Mouse (Mus musculus) liver, embryonic 11.5 days (tissue): ENCODE measurements at regions not wholly inside any gene's neighbourhood (a gene's known extent, or its start where the extent isn't known, plus 50 kb on each side); places are given as distances from the start of the nearest gene placed in this dataset.

Experiments
- ATAC-seq: fragments of 200-750 bp; cut with Nextera tagmentation; replicated peaks from 2 replicates; pipeline ENCODE4 v1.8.0; 2017; ENCODE audit warnings: moderate number of reproducible peaks, mild to moderate bottlenecking, moderate TSS enrichment, moderate library complexity; ENCODE audit not compliant: low FRiP score
- DNase-seq: peaks from one replicate; pipeline ENCODE4 v3.0.0-alpha.2; 2017; ENCODE audit warnings: low spot score
- H3K27ac ChIP-seq: fragments of 300-500 bp; sonication (generic); 2 replicates; pipeline ENCODE4 v1.5.1; 2014; ENCODE audit warnings: mild to moderate bottlenecking, low read depth, low read length, control low read depth
- H3K27me3 ChIP-seq: fragments of 300-500 bp; sonication (generic); replicated peaks from 2 replicates; pipeline ENCODE4 v1.6.1; 2014; ENCODE audit warnings: low read length, mixed read lengths; ENCODE audit not compliant: control insufficient read depth, insufficient read depth
- H3K36me3 ChIP-seq: fragments of 300-500 bp; sonication (generic); 2 replicates; pipeline ENCODE4 v1.6.1; 2014; ENCODE audit warnings: mild to moderate bottlenecking, low read length, moderate library complexity, mixed read lengths; ENCODE audit not compliant: control insufficient read depth, insufficient read depth
- H3K4me1 ChIP-seq: fragments of 300-500 bp; sonication (generic); replicated peaks from 2 replicates; pipeline ENCODE4 v1.6.1; 2014; ENCODE audit warnings: low read length, mixed read lengths; ENCODE audit not compliant: control insufficient read depth, insufficient read depth
- H3K4me2 ChIP-seq: fragments of 300-500 bp; sonication (generic); 2 replicates; pipeline ENCODE4 v1.6.1; 2014; ENCODE audit warnings: mild to moderate bottlenecking, control low read depth, moderate library complexity
- H3K4me3 ChIP-seq: fragments of 300-500 bp; sonication (generic); 2 replicates; pipeline ENCODE4 v1.5.1; 2014; ENCODE audit warnings: low read depth, low read length, control low read depth
- H3K9ac ChIP-seq: fragments of 300-500 bp; sonication (generic); 2 replicates; pipeline ENCODE4 v1.6.1; 2014; ENCODE audit warnings: low read depth, low read length, control low read depth
- H3K9me3 ChIP-seq: fragments of 300-500 bp; sonication (generic); 2 replicates; pipeline ENCODE4 v1.6.1; 2016; ENCODE audit warnings: low read length, inconsistent platforms, mixed read lengths; ENCODE audit not compliant: control insufficient read depth
- WGBS: fragments of 180-500 bp; shearing (Covaris S2); extraction: QIAGEN DNeasy Blood & Tissue Kit; methylation state at CpG from one replicate; pipeline ENCODE4 v1.1.7; 2014; 5-methylcytosine and 5-hydroxymethylcytosine counted together

DNA sequence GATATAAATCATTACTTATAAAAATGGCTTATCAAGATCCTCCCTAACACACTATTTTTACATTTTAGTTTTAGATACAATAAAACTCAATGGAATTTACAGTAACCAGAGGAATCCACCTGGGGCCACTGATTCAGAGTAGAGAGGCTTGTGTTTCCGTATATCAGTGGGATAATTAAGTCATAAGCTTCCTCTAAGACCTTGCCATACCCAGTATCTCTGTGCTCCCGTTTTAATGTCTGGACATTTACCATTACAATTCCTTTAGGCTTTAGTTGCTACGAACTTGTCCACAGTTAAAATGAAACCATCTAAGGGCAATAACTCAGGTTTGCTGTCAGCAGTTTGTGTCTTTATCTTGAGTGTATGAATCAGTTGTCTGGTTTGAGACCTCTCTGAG lies 127.9 kb downstream of the Mreg start:
- Histone ChIP-seq H3K27me3 (no peaks in the 10 kb centered on the region), H3K4me2 (no peak overlapping the region), H3K9ac (no peak overlapping the region), H3K4me1 (no peaks in the 10 kb centered on the region), H3K4me3 (no peak overlapping the region), H3K9me3 (no peaks in the 10 kb centered on the region), H3K27ac (no peak overlapping the region), H3K36me3 (no peaks in the 10 kb centered on the region)
- WGBS: 60% methylated on average over 3 of the region's 3 CpGs
- no peak for DNase-seq
- ATAC-seq: no peak

- Histone ChIP-seq H3K4me1 (no peaks in the 10 kb centered on the region), H3K9ac (no peak overlapping the region), H3K27ac (no peak overlapping the region), H3K27me3 (no peaks in the 10 kb centered on the region), H3K4me2 (no peak overlapping the region), H3K9me3 (no peaks in the 10 kb centered on the region), H3K4me3 (no peak overlapping the region), H3K36me3 (no peaks in the 10 kb centered on the region)
- WGBS: 82% methylated on average over 4 of the region's 4 CpGs
- ATAC-seq: no peak
- DNase-seq: no peak
Measured at GRCm38 (mm10) chr1:72082366-72082765, 129.7 kb downstream of the Mreg start.

- Histone ChIP-seq H3K4me1 (no peaks in the 10 kb centered on the region), H3K9me3 (no peaks in the 10 kb centered on the region), H3K27ac (no peak overlapping the region), H3K27me3 (no peaks in the 10 kb centered on the region), H3K9ac (no peak overlapping the region), H3K4me3 (no peak overlapping the region), H3K36me3 (no peaks in the 10 kb centered on the region), H3K4me2 (no peak overlapping the region)
- ATAC-seq (no peak), DNase-seq (no peak)
- 78% methylated on average over 5 of the region's 5 CpGs for WGBS
Measured at GRCm38 (mm10) chr1:72081811-72082210, 130.3 kb downstream of the Mreg start.

DNA sequence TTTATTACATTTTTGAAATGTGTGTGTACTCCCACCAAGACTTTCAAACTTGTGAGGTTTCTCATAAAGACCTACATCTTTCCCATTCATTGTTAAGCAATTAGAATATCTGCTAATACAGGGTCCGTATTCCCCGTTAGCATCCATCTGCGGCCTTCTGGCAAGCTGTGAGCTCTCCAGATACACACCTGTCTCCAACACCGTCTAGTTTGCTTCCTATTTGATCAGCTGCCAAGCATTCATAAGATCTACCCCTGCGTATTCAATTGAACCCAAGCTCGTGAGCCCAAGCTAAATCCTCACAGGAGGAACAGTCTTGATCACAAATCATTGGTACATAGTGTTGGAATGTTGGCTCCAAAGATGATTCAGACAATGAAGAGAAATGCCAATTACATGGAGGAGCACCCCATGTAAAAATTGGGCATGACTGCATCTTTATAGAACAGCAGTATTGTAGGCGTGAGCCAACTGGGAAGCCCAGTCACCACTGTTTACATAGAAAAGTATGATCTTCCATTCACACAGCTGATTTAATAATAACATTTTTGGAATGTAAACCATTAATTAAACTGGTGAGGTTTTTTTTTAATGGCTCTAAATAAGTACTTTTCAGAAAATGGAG lies 133.1 kb downstream of the Mreg start:
- no peak for ATAC-seq
- Histone ChIP-seq H3K27ac (no peak overlapping the region), H3K4me2 (no peak overlapping the region), H3K4me1 (no peaks in the 10 kb centered on the region), H3K4me3 (no peak overlapping the region), H3K27me3 (no peaks in the 10 kb centered on the region), H3K36me3 (no peaks in the 10 kb centered on the region), H3K9ac (no peak overlapping the region), H3K9me3 (no peaks in the 10 kb centered on the region)
- WGBS: 85% methylated on average over 7 of the region's 7 CpGs
- DNase-seq: no peak

GRCm38 (mm10) chr1:72076341-72076740 lies 135.8 kb downstream of the Mreg start:
- Histone ChIP-seq H3K4me3 (no peak overlapping the region), H3K9ac (no peak overlapping the region), H3K36me3 (no peaks in the 10 kb centered on the region), H3K4me2 (no peak overlapping the region), H3K9me3 (no peaks in the 10 kb centered on the region), H3K27ac (no peak overlapping the region), H3K27me3 (no peaks in the 10 kb centered on the region), H3K4me1 (no peaks in the 10 kb centered on the region)
- 53% methylated on average over 1 of the region's 1 CpGs for WGBS
- ATAC-seq: no peak
- DNase-seq: no peak

DNA sequence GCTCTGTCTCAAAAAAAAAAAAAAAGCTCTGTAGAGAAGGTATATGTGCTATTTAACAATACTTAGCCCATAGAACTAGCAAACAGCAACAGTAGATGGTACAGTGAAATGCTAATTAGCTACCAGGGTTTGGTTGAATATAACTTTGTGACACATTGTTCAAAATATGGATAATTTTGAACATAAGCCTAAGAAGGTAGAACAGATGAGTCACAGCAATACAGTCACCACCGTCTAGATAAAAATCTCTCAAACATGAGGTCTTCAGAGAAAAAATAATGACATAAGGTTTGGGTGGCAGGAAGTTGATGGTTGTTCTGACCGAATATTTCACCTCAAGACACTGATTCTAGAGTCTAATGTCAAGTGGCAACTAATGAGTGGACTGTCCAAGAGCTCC lies 136.6 kb downstream of the Mreg start:
- DNase-seq: no peak
- H3K36me3 ChIP-seq: no peaks in the 10 kb centered on the region
- WGBS: 63% methylated on average over 2 of the region's 2 CpGs
- H3K4me3 ChIP-seq: no peak overlapping the region
- H3K9ac ChIP-seq: no peak overlapping the region
- no peaks in the 10 kb centered on the region for H3K9me3 ChIP-seq
- H3K4me1 ChIP-seq: no peaks in the 10 kb centered on the region
- H3K27me3 ChIP-seq: no peaks in the 10 kb centered on the region
- no peak overlapping the region for H3K4me2 ChIP-seq
- H3K27ac ChIP-seq: no peak overlapping the region
- no peak for ATAC-seq

GRCm38 (mm10) chr1:72073245-72073644 lies 138.9 kb downstream of the Mreg start:
- no peaks in the 10 kb centered on the region for H3K9me3 ChIP-seq
- no peak overlapping the region for H3K27ac ChIP-seq
- H3K4me2 ChIP-seq: no peak overlapping the region
- no peaks in the 10 kb centered on the region for H3K4me1 ChIP-seq
- WGBS: 76% methylated on average over 4 of the region's 4 CpGs
- H3K36me3 ChIP-seq: no peaks in the 10 kb centered on the region
- DNase-seq (no peak), ATAC-seq (no peak)
- no peaks in the 10 kb centered on the region for H3K27me3 ChIP-seq
- H3K9ac ChIP-seq: no peak overlapping the region
- no peak overlapping the region for H3K4me3 ChIP-seq

DNA sequence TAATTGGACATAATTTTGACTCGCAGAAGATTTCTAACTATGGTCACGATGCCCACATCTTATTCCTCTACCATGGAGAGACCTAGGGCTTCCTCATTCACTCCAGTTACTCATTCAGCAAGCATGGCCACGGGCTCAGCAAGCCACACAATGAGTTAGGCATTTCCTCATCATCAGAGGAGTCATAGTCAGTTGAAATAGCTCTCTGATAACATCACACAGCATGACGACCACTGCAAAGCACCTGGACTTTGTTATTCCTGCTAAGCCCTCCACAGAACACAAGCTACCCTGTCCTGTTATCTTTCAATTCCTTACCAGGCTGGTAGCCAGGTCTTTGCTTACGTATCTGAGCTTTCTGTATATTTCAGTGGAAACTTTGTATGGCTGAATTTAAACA lies 141.6 kb downstream of the Mreg start:
- Histone ChIP-seq H3K36me3 (no peaks in the 10 kb centered on the region), H3K27ac (no peak overlapping the region), H3K27me3 (no peaks in the 10 kb centered on the region), H3K4me1 (no peaks in the 10 kb centered on the region), H3K9me3 (no peaks in the 10 kb centered on the region), H3K4me2 (no peak overlapping the region), H3K4me3 (no peak overlapping the region), H3K9ac (no peak overlapping the region)
- ATAC-seq (no peak), DNase-seq (no peak)
- 54% methylated on average over 5 of the region's 5 CpGs for WGBS

DNA sequence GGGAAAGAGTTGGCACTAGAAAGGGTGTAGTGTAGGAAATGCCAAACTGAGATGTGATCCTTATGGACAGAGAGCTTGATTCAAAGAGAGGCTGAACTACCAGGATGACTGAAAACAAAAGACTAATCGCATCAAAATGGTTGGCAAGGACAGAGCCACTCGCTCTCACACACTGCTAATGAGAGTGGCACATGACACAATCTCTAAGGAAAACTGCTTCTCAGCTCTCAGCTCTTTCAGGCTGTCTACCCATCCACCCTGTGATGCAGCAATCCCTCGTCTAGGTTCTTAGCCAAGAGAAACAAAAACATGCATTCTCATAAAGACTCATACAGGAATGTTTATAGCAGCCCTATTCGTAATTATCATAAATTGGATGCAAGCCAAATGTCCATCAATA lies 143.1 kb downstream of the Mreg start:
- Histone ChIP-seq H3K4me1 (no peaks in the 10 kb centered on the region; the same call in 1 of the 2 replicates), H3K27ac (no peak overlapping the region), H3K27me3 (no peaks in the 10 kb centered on the region), H3K9ac (no peak overlapping the region), H3K36me3 (no peaks in the 10 kb centered on the region), H3K9me3 (no peaks in the 10 kb centered on the region), H3K4me2 (no peak overlapping the region), H3K4me3 (no peak overlapping the region)
- DNase-seq (no peak), ATAC-seq (no peak)
- 77% methylated on average over 4 of the region's 4 CpGs for WGBS
